Mouse (Mus musculus) frontal cortex, postnatal 14 days (tissue): ENCODE data around the gene Gm11172.
"Not testable (repeated sequence)": the region's sequence is repeated elsewhere in the genome, so short reads cannot be mapped to it uniquely, and the experiment has no call there.

ENCODE experiments used
- DNase-seq, 2 experiments: peaks; one replicate each; pipeline ENCODE4 v3.0.0; 2022; ENCODE audit warnings: low spot score in 2 of 2

The Gm11172 gene

GRCm38 (mm10) chr16:10785371-10786231 is 27.1 kb upstream of the Gm11172 start, which contains the start of gene Socs1:
TSS of gene Socs1 (minus strand) at chr16:10785536.
- DNase-seq = peak; percentile 60 to 71

GRCm38 (mm10) chr16:10786288-10786687 is 26.4 kb upstream of the Gm11172 start:
- peak; percentile 54 to 75 for DNase-seq

DNA sequence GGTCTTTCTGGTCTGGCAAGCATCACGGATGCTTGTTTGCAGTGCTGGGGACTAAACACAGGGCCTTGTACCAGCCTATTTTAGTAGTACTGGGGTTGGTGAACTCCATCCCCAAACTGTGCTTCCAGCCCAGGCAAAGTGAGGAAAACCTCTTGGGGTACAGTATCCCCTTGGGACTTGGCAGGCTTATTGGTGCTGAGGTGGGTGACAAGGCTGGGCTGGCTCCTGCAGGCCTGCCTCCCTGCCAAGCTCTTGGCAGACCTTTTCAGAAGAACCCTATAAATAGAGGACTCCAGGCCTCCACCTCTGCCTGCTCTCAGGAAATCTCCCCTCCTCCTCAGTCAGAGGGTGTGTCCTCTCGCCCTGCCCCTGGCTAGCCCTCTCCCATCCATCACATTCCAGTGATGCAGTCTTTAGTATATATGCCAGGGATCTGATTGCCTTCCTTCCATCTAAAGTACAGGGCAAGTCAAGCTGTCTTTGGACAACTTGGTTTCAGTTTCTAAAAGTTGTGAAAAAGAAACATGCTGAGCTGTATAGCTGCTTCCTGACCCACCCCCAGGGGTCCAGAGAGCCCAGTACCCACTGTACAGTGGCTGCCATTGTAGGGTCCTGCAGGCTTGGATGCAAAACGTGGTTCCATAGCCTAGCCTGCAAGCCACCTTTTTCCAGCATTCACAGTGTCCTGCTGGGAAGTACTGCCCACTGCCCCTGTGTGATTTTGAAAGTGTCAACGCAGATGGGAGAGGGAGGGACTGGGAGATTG is 25.8 kb upstream of the Gm11172 start:
- no peak for DNase-seq

DNA sequence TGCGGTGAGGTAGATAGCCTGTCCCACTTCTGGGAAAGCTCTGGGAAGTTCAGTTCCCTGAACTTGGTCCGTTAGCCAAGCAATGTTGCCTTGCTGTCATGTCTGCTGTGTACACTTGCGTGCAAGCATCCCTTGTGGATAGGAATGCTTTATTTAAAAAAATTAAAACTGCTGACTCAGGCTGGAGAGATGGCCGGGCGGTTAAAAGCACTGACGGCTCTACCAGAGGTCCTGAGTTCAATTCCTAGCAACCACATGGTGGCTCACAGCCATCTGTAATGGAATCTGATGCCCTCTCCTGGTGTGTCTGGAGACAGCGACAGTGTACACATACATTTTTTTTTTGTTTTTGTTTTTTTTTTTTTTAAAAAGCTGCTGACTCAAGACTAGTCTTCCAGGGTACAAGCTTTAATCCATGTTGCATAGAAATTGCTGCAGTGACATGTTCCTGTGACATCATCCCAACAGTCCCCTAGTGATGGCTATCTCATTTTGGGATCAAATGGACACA is 25.1 kb upstream of the Gm11172 start:
- DNase-seq = no peak

DNA sequence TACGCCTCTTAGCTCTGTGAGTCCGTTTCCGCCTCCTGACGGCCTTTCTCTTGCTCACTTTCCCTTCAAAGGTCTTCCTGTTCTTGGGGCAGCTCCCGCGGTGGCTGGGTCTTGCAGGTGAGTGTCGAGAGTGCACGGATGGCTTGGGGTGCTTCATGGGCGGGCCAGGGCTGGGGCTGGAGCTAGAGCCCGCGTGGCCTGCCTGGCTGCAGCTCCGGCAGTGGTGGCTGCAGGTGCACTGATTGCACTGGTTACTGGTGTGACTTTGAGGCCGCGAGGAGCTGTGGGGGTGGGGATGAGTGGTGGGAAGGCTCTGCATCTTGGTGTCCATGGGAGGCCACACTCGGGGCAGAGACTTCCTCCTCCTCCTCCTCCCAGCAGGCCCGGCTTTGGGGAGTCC is 24.4 kb upstream of the Gm11172 start, which contains the start of gene Tnp2:
TSS of gene Tnp2 (minus strand) at position 390 of the 400 bp plus-strand sequence.
- no peak for DNase-seq

- no peak for DNase-seq
Observed at GRCm38 (mm10) chr16:10788866-10789265, 23.8 kb upstream of the Gm11172 start.

DNA sequence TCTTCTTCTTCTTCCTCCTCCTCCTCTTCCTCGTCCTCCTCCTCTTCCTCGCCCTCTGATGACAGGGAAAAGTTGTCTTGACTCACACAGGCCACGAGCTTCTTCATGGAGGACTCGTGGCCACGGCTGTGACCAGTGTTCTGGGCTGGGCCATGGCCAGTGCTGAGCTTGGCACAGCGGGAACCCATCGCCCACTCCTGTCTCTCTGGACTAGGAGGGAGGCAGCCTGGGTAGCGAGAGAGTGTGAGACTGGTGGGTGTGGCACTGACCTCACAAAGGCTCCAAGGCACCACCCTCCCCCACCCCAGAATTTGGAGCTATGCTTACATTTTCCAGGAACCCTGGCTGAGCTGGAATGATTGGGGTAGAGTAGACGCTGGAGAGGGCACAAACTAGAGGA is 22.0 kb upstream of the Gm11172 start, which contains the start of gene Prm3:
TSS of gene Prm3 (minus strand) at position 213 of the 400 bp plus-strand sequence.
- DNase-seq = no peak

- no peak for DNase-seq
Observed at GRCm38 (mm10) chr16:10796034-10796433, 16.7 kb upstream of the Gm11172 start, which contains the start of gene Prm2. TSS of gene Prm2 (minus strand) at chr16:10796134.

GRCm38 (mm10) chr16:10802420-10802819 is 10.3 kb upstream of the Gm11172 start:
- DNase-seq = not testable (repeated sequence)

DNA sequence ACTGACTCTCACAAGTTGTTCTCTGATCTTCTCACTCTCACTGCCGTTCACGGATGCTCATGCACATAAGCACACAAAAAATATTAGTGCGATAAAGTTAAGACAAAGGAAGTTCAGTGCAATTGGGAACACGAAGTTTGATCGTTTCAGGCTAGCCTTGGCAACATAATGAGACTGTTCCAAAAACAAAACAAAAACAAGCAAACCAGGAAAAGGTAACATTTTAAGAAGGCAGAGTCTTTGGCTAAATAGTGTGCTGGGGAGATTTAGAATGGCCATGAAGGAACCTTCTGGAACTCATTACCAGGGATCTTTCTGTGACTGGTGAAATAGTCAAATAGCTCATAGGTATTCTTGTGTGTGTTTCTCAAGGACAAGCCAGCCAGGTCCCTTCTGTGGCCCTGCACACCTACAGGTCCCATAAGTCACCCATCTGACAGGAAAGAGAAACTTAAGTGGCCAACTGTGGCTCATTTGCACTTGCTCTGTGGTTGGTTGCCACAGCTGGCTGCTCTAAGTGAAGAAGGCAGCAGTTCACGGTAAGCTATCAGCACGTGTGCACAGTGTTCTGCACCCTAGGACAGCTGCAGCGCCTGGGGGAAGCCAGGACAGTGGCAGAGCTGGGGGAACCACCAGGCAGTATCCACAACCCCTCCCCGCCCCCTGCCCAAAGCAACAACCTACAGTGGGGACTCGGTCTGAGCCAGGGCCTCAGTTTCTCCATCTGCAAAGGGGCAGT is 6.8 kb upstream of the Gm11172 start, which contains the start of gene Prm1:
TSS of gene Prm1 (minus strand) at position 51 of the 739 bp plus-strand sequence.
- no peak for DNase-seq

DNA sequence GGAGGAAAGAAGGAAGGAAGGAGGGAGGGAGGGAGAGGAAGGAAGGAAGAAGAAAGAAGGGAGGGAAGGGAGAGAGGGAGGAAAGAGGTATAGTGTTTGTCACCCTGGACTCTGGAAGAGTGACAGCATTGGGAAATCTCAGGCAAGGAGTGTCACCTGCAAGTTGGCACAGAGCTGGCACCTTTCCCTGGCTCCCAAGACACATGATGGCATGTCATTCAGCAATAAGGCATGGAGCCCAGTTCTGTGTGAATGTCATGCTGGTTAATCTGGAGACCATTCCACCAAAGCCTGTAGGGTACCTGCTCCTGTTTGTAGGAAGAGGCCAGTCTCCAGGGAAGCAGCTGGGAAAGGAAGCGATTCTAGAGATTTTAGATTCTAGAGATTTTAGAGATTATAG is 2.3 kb upstream of the Gm11172 start:
- DNase-seq = no peak

DNA sequence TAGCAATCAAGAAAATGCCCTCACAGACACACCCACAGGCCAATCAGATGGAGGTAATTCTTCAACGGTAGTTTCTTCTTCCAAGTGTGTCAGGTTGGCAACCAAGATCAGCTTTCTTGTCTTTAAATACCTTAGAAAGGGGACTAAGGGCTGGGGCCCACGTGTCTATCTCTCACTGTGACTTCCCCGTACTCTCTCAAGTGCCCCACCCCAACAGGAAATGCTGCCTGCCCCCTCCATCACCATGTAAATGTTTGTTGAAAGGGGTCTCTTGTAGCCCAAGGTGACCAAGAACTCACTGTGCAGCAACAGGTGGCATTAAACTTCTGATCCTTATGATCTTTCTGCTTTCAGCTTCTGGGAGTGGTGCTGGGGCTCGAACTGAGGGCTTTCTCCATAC is 1.0 kb downstream of the Gm11172 start:
- no peak for DNase-seq

DNA sequence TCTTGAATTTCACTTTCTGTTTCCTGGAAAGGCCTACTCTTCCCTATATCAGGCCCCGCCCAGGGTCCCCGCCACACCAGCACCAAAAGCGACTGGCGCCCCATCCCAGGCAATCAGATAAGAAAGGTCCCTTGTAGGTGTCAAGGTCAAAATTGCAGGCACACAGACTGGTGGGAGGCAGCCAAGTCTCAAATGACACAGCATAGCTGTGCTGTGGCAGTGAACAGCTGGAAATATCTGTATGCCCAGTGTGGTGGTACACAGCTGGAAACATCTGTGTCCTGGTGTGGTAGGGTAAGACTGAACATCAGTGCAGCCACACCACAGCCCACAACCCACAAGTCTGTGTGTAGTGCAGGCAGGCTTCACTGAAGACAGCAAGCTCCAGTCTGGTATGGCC is 2.1 kb downstream of the Gm11172 start:
- no peak for DNase-seq

- DNase-seq = no peak
Observed at GRCm38 (mm10) chr16:10818579-10819135, 5.9 kb downstream of the Gm11172 start.

- no peak for DNase-seq
Observed at GRCm38 (mm10) chr16:10819966-10820365, 7.3 kb downstream of the Gm11172 start.

DNA sequence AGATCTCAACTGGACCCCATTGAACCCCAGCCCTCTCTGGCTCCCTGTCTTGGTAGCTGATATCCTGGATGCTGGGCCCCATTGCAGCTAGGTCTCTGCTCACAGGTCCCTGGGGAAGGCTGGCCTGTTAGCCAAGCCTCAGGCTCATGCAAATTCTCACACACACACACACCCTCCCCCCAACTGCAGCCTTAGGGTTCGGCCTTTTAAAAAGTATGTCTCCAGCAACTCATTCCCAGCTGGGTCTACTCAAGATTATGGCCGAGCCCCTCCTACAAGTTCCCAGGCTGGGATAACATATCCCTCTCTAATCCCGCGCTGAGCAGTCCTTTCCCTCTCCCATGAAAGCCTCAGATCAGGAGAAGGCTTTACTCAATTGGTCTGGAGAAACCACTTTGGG is 8.7 kb downstream of the Gm11172 start:
- no peak for DNase-seq

GRCm38 (mm10) chr16:10824536-10824935 is 11.8 kb downstream of the Gm11172 start:
- DNase-seq = no peak

DNA sequence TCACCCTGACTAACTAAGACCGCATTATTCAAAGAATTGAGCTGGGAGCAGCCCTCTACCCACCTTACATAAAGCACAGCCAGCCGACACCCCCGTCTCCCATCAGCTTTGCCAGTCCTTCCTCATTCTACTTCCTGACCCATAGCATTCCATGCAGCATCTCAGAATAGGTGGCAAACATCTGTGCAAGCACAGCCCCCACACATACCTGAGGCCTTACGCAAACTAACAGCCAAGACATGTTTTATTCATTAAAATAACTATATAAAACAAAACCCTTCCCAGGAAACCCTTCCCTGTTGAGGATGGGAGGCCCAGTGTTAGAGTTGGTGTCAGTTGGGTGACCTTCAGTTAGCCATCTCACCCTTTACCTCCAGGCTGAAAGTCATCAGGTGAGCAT is 13.1 kb downstream of the Gm11172 start:
- DNase-seq = no peak

- no peak for DNase-seq
Observed at GRCm38 (mm10) chr16:10827269-10827668, 14.6 kb downstream of the Gm11172 start.

DNA sequence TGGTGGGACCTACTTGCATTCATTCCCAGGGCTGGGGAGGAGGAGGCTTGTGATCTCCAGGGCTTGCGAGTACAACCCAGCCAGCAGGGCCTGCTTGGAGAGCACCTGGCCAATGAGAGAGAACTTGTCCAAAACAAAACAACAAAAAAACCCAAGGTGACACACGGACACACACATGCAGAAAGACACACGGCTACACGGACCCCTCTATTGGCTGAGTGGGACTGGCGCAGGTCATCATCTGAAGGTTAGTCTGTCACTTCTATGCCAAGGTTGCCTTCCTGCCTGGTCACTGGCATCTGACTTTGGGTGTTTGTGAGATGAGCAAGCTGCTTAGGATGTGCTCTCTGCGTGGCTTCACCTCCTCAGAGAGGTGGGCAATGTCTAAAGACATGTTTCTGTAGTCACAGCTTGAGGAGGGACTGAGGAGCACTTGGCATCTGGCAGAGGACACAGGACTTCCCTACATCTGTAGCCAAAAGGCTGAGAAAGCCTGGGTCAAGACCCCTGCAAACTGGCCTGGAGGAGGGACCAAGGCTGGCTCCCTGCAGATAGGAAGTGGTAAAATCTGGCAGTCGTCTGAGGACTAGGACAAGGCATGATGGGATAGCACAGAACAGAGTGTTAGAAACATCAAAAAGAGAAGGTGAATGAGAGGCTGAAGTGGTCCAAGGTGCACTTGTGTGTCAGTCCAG is 15.2 kb downstream of the Gm11172 start:
- no peak for DNase-seq

- no peak for DNase-seq
Observed at GRCm38 (mm10) chr16:10828461-10828805, 15.7 kb downstream of the Gm11172 start.
